Mouse (Mus musculus) testis, adult 2 months (tissue): ENCODE measurements around the gene Pdzk1ip1. TPM values are rescaled to one million over a fixed set of nuclear protein-coding genes. Genes with fewer than 3 reads are reported as not detected.

Source experiments
- H3K27ac ChIP-seq: fragments of 200-500 bp; 2 replicates; pipeline ENCODE4 v1.5.1; 2012; ENCODE audit warnings: low read depth, low read length; ENCODE audit not compliant: control insufficient read depth, insufficient read depth
- H3K27me3 ChIP-seq: fragments of 200-500 bp; 2 replicates; pipeline ENCODE4 v1.6.1; 2012; ENCODE audit warnings: mild to moderate bottlenecking, low read length, moderate library complexity; ENCODE audit not compliant: control insufficient read depth, insufficient read depth
- H3K36me3 ChIP-seq: fragments of 200-500 bp; 2 replicates; pipeline ENCODE4 v1.6.1; 2012; ENCODE audit warnings: mild to moderate bottlenecking, low read length; ENCODE audit not compliant: control insufficient read depth, insufficient read depth
- H3K4me1 ChIP-seq: fragments of 200-500 bp; 2 replicates; pipeline ENCODE4 v1.6.1; 2012; ENCODE audit warnings: low read length; ENCODE audit not compliant: control insufficient read depth, insufficient read depth
- H3K4me3 ChIP-seq: fragments of 200-500 bp; 2 replicates; pipeline ENCODE4 v1.5.1; 2012; ENCODE audit warnings: low read depth, mild to moderate bottlenecking, low read length, moderate library complexity, mixed read lengths; ENCODE audit not compliant: control insufficient read depth
- CTCF ChIP-seq: fragments of 200-500 bp; IDR thresholded peaks from 2 replicates; pipeline ENCODE4 v1.5.1; 2012; ENCODE audit warnings: low read depth, mild to moderate bottlenecking, inconsistent platforms, low read length, moderate library complexity; ENCODE audit not compliant: control insufficient read depth, insufficient read depth, insufficient replicate concordance
- POLR2A ChIP-seq: fragments of 200-500 bp; IDR thresholded peaks from 2 replicates; pipeline ENCODE4 v1.6.1; 2012; ENCODE audit warnings: low read depth, mild to moderate bottlenecking, inconsistent platforms, low read length, moderate library complexity; ENCODE audit not compliant: control insufficient read depth
- polyA plus RNA-seq: library from polyadenylated mRNA; depleted of rRNA; stranded (reverse); fragments of >200 nt; gene quantifications from 2 replicates; pipeline ENCODE4 v1.2.3, GENCODE M21; 2012; rRNA removed

Pdzk1ip1 gene
- polyA plus RNA-seq, 1 experiment = 353 TPM

- Histone ChIP-seq H3K27me3 (no peaks in the 10 kb centered on the region), H3K4me3 (peak within 1 kb of the TSS; percentile 0; the same call in 1 of the 2 replicates), H3K4me1 (no peaks in the 10 kb centered on the region), H3K27ac (no peak within 1 kb of the TSS), H3K36me3 (no peaks in the 10 kb centered on the region)
- TF ChIP-seq CTCF (no peak), POLR2A (no peak)
These were observed 45.2 kb downstream of the Pdzk1ip1 start, which contains the start of gene Cyp4x1 for GRCm38 (mm10) chr4:115133621-115134295. TSS of gene Cyp4x1 (minus strand) at chr4:115134281.

DNA sequence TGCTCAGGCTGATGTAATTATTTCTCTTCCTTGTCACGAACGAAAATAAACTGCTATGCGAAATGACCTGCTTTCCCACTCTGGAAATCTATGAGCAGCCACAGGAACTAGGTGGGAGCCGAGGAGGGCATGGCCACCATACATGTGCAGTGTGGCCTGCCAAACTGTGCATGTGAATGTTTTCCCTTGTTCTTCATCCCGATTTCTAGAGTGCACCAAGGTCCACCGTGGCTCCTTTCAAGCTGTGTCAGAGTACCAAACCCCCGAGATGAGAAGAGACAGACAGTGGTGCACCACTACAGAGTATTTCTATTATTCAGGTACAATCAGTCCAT is 45.8 kb downstream of the Pdzk1ip1 start:
- no peaks in the 10 kb centered on the region for H3K36me3 ChIP-seq
- TF ChIP-seq POLR2A (no peak), CTCF (no peak)
- H3K4me3 ChIP-seq = no peak overlapping the region
- H3K4me1 ChIP-seq = no peaks in the 10 kb centered on the region
- H3K27ac ChIP-seq = no peak overlapping the region
- no peaks in the 10 kb centered on the region for H3K27me3 ChIP-seq

Other genes starting within 250 kb of the Pdzk1ip1 start
- gene Foxd2, start 179.8 kb upstream of the Pdzk1ip1 start, polyA plus RNA-seq = 0.22 and 0.37 TPM in 2 replicates
- gene Foxe3, start 162.7 kb upstream of the Pdzk1ip1 start, polyA plus RNA-seq = 0.95 and 1.3 TPM in 2 replicates
- gene Cmpk1, start 101.5 kb upstream of the Pdzk1ip1 start, polyA plus RNA-seq = 2.4 and 2.8 TPM in 2 replicates
- gene Stil, start 88.5 kb upstream of the Pdzk1ip1 start, polyA plus RNA-seq = 8.5 and 10.2 TPM in 2 replicates
- 0.90 and 1.3 TPM in 2 replicates for gene Tal1, start 32.3 kb upstream of the Pdzk1ip1 start, polyA plus RNA-seq
- gene Cyp4x1, start 45.6 kb downstream of the Pdzk1ip1 start, polyA plus RNA-seq = 0.06 TPM in 1 of 2 replicates, not detected in the other
- 0.20 TPM in 1 of 2 replicates, not detected in the other for gene Cyp4a29, start 153.4 kb downstream of the Pdzk1ip1 start, polyA plus RNA-seq
- gene Cyp4a12a, start 210.3 kb downstream of the Pdzk1ip1 start, polyA plus RNA-seq = 3.3 TPM in 1 of 2 replicates, not detected in the other